Mouse (Mus musculus) lung, postnatal 0 days (tissue): ENCODE measurements around the gene Fam49a.

Source experiments
- CTCF ChIP-seq: IDR thresholded peaks from 2 replicates; pipeline ENCODE4 v1.5.1; 2016; ENCODE audit warnings: antibody characterized with exemption, mild to moderate bottlenecking
- EP300 ChIP-seq: IDR thresholded peaks from 2 replicates; pipeline ENCODE4 v1.6.1; 2016; ENCODE audit warnings: antibody characterized with exemption, mild to moderate bottlenecking, control low read depth

DNA sequence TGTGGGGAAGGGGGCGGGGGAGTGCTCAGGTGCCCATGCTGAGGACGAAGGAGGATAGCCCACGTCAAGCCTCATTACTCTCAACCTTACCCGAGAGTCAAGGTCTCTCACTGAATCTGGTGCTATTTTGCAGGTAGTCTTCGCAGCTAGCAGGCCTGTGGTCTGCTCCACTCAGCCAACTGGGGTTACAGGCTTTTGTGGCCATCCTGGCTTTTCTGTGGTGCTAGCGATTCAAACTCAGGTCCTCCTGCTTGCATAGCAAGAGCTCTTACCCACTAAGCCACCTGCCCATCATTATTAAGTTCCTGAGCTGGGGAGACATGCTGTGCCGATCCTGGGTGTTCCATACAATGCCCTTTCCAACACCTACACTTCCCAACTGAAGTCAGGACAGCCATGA, 55.7 kb downstream of the Fam49a start:
- TF ChIP-seq CTCF (no peak), EP300 (no peak)
